Mouse (Mus musculus) embryonic fibroblast, embryonic 13.5 days (primary cell): ENCODE data around the gene Cntd1.

Source experiments
- CTCF ChIP-seq: IDR thresholded peaks from 2 replicates; pipeline ENCODE4 v1.5.1; 2011; ENCODE audit warnings: mild to moderate bottlenecking, control low read depth, low read length, moderate library complexity, borderline replicate concordance; ENCODE audit not compliant: insufficient read depth
- POLR2A ChIP-seq: IDR thresholded peaks from 2 replicates; pipeline ENCODE4 v1.6.1; 2011; ENCODE audit warnings: low read depth, mild to moderate bottlenecking, control low read depth, low read length, moderate library complexity

- TF ChIP-seq POLR2A (no peak), CTCF (no peak)
These were observed 48.3 kb upstream of the Cntd1 start for GRCm38 (mm10) chr11:101230526-101230925.
